Mouse (Mus musculus): Measurements from ENCODE around the gene Wipf1.

Gene Wipf1

GRCm38 (mm10) chr2:73545556-73545955 is 16.0 kb upstream of the Wipf1 start:
- no peak for DNase-seq (ENCODE audit: low spot score in 2 of 2)

- DNase-seq (ENCODE audit: low spot score in 2 of 2), result no peak
Observed at GRCm38 (mm10) chr2:73540450-73541162, 11.1 kb upstream of the Wipf1 start.

GRCm38 (mm10) chr2:73539697-73540096 is 10.2 kb upstream of the Wipf1 start:
- DNase-seq (ENCODE audit: low spot score in 2 of 2), result no peak

GRCm38 (mm10) chr2:73539141-73539540 is 9.6 kb upstream of the Wipf1 start:
- DNase-seq (ENCODE audit: low spot score in 2 of 2), result no peak

- no peak for DNase-seq (ENCODE audit: low spot score in 2 of 2)
Observed at GRCm38 (mm10) chr2:73538590-73538989, 9.1 kb upstream of the Wipf1 start.

DNA sequence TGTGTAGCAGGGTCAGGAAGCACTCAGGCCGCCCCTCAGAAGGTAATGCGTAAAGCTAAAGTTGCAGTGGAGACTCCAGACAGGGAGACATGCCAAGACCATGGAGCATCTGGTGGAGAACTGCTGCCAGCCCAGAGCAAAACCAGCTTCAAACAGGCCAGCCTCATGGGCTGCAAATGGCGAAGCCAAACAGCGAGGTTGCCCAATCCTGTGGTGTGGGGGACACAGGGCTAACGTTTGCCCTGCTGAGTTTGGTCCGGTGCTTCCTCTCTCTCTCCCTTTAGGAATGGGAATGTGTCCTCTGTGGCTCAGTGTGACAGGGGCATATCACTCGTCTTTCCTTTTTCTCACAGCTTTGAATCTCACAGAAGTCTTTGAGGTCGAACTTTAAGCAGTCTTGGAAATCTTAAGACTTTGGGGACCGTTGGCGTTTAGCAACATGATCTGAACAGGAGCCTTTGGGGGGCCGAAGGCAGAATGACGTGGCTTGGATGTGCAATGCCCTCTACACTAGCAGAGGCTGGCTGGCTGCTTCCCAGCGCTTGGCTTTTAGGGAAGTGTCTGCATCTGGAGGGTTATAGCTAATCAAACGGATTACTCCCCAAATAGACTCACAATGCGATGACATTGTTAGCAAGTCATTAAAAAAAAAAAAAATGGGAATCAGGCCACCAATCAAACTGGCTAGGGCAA is 6.7 kb upstream of the Wipf1 start:
- DNase-seq (ENCODE audit: low spot score in 2 of 2), result no peak

DNA sequence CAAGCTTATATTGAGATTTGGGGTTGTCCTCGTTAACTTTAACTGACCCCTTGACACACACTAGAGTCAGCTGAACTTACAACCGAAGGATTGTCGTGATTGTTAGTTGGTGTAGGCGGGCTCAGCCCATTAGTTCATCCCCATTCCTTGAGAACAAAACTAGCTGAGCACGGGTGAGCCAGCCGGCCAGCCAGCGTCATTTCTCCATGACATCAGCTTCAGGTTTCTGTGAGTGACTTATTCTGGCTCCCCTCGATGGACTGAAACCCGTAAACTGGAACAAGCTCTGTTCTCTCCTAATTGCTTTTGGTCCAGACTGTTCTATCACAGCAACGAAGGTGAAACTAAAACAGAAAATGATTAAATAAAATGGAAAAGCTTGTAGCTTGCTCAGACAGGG is 5.2 kb upstream of the Wipf1 start:
- no peak for DNase-seq (ENCODE audit: low spot score in 2 of 2)

DNA sequence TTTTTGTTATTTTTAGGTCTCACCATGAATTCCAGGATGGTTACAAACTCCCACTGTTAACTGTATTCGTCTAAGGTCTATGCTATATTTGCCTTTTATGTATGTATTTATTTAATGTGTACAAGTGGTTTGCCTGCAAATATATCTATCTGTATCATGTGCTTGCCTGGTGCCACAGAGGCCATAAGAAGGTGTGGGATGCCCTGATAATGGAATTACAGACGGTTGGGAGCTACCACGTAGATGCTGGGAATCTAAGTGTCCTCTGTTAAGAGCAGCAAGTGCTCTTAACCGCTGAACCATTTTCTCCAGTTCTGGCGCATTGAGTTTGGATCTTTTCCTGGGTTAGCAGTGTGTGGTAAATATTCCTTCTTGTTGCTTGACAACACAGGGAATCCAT is 953 bp upstream of the Wipf1 start:
- DNase-seq (ENCODE audit: low spot score in 2 of 2), result no peak

- peak in 1 of 2 experiments; percentile 78 for DNase-seq (ENCODE audit: low spot score in 2 of 2)
Observed at GRCm38 (mm10) chr2:73528516-73529355, 798 bp downstream of the Wipf1 start.

DNA sequence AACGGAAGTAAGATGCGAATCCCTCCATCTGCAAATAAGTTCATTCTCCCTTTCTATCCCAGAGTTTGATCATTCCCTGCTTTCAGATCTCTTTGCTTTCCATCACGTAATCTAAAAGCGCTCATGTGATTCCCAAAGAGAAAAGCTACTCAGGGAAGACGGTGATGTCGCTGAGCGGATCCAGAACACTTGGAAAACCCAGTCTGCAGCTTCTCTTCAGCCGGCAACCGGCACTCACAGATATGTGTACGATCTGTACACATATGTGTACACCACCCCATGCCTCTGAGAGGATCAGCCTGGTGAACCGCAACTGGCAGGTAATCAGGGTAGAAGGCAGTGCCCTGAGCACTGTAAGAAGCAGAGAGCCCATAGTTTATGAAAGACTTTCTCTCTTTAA is 1.6 kb downstream of the Wipf1 start:
- no peak for DNase-seq (ENCODE audit: low spot score in 2 of 2)

DNA sequence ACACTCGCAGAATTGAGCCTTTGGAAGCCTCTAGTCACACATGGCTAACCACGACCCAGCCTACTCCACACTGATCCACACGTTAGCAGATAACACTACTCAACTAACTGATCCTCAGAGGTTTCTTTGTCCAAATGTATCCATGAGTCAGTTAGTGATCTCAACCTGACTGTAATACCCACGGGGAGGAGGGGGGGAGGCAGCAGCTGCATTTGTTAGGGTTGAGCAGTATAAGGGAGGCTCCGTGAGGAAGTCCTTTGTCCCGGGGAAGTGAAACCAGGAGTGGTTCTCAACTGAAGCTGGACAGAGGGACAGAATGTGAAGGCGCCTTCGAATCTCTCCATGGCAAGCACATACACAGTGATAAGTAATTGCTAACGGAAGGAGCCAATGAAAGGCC is 2.8 kb downstream of the Wipf1 start:
- DNase-seq (ENCODE audit: low spot score in 2 of 2), result no peak

DNA sequence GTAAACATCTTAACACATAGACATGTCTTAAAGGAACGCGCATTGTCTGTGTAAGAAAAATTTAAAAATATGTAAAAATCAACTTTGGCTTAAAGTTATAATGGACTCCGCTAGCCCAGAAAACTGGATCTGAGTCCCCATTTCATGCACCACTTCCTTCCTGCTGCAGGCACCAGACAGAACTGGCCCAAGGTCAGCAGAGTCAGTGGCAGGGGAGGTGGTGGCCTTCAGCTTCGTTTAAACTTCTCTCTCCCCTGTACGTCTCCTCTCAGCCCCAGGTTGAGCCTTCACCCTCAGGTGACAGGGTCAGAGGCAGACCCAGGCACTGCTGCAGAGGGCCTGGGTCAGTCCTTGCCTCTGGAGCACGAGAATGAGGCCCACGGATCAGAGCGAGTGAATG is 6.6 kb downstream of the Wipf1 start:
- no peak for DNase-seq (ENCODE audit: low spot score in 2 of 2)

DNA sequence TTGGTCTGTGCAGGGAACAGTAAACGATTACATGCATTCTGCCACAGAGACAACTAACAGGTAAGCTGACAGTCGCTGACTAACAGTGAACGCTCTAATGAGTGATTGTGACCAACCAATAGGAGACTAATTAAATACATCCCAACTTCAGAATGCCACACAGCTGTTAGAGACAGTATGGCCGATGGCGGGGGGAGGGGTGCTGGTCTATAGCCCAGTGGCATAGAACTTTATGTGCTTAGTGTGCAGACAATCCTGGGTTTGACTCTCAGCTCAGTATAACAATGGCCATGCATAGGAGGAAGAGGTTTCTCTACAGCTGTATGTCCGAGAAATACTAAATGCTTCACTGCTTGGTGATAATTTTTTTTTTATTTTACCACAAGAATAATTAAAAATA is 7.2 kb downstream of the Wipf1 start:
- DNase-seq (ENCODE audit: low spot score in 2 of 2), result no peak

DNA sequence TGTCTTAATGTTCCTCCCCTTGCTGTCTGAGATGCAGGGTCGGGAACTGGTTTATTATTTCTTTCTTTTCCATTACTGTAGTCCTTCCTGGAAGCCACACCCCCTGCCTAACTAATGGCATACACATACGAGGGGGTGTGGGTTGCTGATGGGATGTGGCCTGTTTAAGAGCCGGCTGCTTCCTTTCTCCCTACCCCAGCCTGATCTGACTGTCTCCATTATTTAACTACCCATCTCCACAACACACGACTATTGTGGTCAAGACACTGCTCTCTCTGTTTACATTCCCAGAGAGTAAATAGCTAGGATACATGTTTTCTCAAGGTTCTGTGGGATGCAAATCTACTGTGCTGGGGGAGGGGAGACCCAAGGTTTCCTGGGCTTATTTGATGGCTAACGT is 7.8 kb downstream of the Wipf1 start:
- DNase-seq (ENCODE audit: low spot score in 2 of 2), result no peak

DNA sequence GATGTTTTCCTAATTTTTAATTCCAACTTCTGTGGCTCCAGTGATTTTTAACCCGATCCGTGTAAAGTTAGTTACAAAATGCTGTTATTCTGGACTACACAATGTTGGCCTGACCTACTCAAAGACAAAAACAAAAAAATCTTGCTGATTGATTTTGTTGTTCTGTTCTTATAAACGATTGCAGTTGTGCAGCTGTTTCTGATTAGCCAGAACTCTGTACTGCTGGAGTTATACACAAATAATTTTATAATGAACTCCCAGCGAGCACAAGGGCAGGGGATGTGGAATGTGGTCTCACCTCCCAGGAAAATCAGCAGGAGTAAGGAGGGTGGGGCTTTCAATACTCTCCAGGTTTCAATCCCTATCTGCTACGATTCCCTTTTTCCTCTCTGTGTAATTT is 10.6 kb downstream of the Wipf1 start:
- DNase-seq (ENCODE audit: low spot score in 2 of 2), result no peak

DNA sequence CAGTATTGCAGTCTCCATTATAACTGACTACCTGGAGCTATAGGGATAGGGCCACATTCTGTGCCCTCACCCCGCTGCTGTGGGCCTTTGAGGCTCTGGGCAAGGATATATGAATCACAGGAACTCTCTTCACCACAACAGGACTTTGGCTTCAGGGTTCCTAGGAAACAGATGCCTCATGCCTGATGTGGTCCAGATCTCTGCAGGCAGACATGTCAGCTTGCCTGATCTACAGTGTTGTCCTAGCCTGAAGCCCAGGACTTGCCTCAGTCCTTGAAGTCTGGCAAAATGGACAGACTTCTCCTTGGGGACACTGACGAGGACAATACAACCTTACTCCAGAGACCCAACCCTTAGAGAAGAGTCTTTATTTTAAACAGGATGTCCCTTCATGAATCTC is 11.2 kb downstream of the Wipf1 start:
- DNase-seq (ENCODE audit: low spot score in 2 of 2), result no peak

DNA sequence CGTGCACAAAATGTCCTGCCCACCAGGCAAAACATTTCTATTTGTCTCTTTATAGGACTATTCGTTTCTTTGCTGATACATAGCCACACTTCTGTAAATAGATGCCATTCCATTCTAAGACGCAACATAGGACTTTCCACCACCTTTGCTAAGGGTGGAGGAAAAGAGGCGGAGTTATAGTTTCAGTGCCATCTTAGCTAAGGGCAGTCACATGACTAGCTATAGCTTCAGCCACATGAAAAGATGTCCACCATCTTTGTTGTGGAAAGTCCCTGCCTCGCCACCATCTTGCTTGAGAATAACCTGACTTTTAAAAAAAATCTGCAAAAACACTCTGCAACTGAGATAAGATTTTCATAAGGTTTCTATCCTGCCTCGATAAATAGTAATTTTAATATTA is 15.4 kb downstream of the Wipf1 start:
- DNase-seq (ENCODE audit: low spot score in 2 of 2), result no peak

- DNase-seq (ENCODE audit: low spot score in 2 of 2), result no peak
Observed at GRCm38 (mm10) chr2:73513204-73513749, 16.3 kb downstream of the Wipf1 start.

DNA sequence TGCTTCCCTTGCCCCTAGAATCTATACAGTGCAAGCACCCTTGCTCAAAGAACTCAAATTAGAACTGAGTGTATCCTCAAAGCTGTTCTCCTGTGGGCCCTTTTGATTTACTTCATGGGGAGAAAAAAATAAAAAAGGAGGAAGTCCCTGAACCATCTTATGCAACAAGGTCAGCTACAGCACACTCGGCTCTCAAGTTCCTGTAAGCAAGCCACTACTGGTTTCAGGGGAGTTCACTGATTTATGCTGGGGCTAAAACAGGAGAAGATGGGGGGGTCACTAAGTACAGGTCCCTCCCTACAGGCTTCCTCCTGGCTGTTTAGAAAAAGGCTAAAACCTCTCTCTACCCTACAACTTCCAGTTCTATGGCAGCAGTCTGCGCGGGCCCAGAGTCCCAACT is 17.5 kb downstream of the Wipf1 start:
- DNase-seq (ENCODE audit: low spot score in 2 of 2), result no peak

- DNase-seq (ENCODE audit: low spot score in 2 of 2), result no peak
Observed at GRCm38 (mm10) chr2:73510731-73511360, 18.7 kb downstream of the Wipf1 start.

- no peak for DNase-seq (ENCODE audit: low spot score in 2 of 2)
Observed at GRCm38 (mm10) chr2:73510025-73510288, 19.6 kb downstream of the Wipf1 start.
